Mouse (Mus musculus) small intestine, adult 2 months (tissue): ENCODE data around the gene Ppil2. TPM values are rescaled to one million over a fixed set of nuclear protein-coding genes. Genes with fewer than 3 reads are reported as not detected.

Experiments used
- H3K27ac ChIP-seq: fragments of 200-500 bp; 2 replicates; pipeline ENCODE4 v1.5.1; 2012; ENCODE audit warnings: low read depth, low read length, control low read depth, inconsistent platforms; ENCODE audit not compliant: insufficient read depth
- H3K27me3 ChIP-seq: fragments of 200-500 bp; 2 replicates; pipeline ENCODE4 v1.6.1; 2012; ENCODE audit warnings: mild to moderate bottlenecking, moderate library complexity, low read length, inconsistent platforms; ENCODE audit not compliant: control insufficient read depth, insufficient read depth
- H3K36me3 ChIP-seq: fragments of 200-500 bp; 2 replicates; pipeline ENCODE4 v1.6.1; 2012; ENCODE audit warnings: mild to moderate bottlenecking, low read length, control low read depth, inconsistent platforms; ENCODE audit not compliant: control insufficient read depth, insufficient read depth
- H3K4me1 ChIP-seq: fragments of 200-500 bp; 2 replicates; pipeline ENCODE4 v1.6.1; 2012; ENCODE audit warnings: low read length, inconsistent platforms, mixed read lengths; ENCODE audit not compliant: control insufficient read depth, insufficient read depth, insufficient read length
- H3K4me3 ChIP-seq: fragments of 200-500 bp; 2 replicates; pipeline ENCODE4 v1.5.1; 2012; ENCODE audit warnings: low read depth, mild to moderate bottlenecking, control low read depth, inconsistent platforms, low read length, moderate library complexity
- CTCF ChIP-seq: fragments of 200-500 bp; IDR thresholded peaks from 2 replicates; pipeline ENCODE4 v1.5.1; 2012; ENCODE audit warnings: low read depth, mild to moderate bottlenecking, control low read depth, inconsistent platforms, low read length, moderate library complexity, mixed read lengths; ENCODE audit not compliant: insufficient replicate concordance, insufficient read length; ENCODE audit errors: extremely low read depth
- POLR2A ChIP-seq: fragments of 200-500 bp; IDR thresholded peaks from 2 replicates; pipeline ENCODE4 v1.6.1; 2012; ENCODE audit warnings: low read depth, mild to moderate bottlenecking, control low read depth, inconsistent platforms, low read length, moderate library complexity
- WGBS: fragments of 180-500 bp; shearing (Covaris S2); methylation state at CpG from one replicate; pipeline ENCODE4 v1.1.7; 2018; 5-methylcytosine and 5-hydroxymethylcytosine counted together
- polyA plus RNA-seq: library from polyadenylated mRNA; depleted of rRNA; stranded (reverse); fragments of >200 nt; gene quantifications from 2 replicates; pipeline ENCODE4 v1.2.3, GENCODE M21; 2012; rRNA removed

The Ppil2 gene
- 30.2 and 69.4 TPM in 2 replicates for polyA plus RNA-seq

GRCm38 (mm10) chr16:17110771-17111743, at the start of gene Ppil2:
TSS of gene Ppil2 (minus strand) at chr16:17111257.
- no peaks in the 10 kb centered on the region for H3K27me3 ChIP-seq
- H3K4me3 ChIP-seq, result peak within 1 kb of the TSS; percentile 82
- H3K27ac ChIP-seq, result peak within 1 kb of the TSS; percentile 56
- TF ChIP-seq POLR2A (peak; percentile 69; the same call in 1 of the 2 replicates), CTCF (no peak)
- peaks cover 5% of the 10 kb centered on the region; the same call in 1 of the 2 replicates for H3K4me1 ChIP-seq
- H3K36me3 ChIP-seq, result peaks cover 11% of the 10 kb centered on the region
- 5% methylated on average over 38 of the region's 38 CpGs for WGBS

GRCm38 (mm10) chr16:17154346-17154745, 43.3 kb upstream of the Ppil2 start:
- Histone ChIP-seq H3K27ac (no peak overlapping the region), H3K27me3 (no peaks in the 10 kb centered on the region), H3K36me3 (peaks cover 34% of the 10 kb centered on the region), H3K4me1 (peaks cover 17% of the 10 kb centered on the region), H3K4me3 (no peak overlapping the region)
- WGBS, result 82% methylated on average over 2 of the region's 2 CpGs
- TF ChIP-seq POLR2A (no peak), CTCF (no peak)

GRCm38 (mm10) chr16:17151874-17152273, 40.8 kb upstream of the Ppil2 start:
- over 99% methylated on average over 4 of the region's 4 CpGs for WGBS
- peak overlapping the region; percentile 98 for H3K27ac ChIP-seq
- no peaks in the 10 kb centered on the region for H3K27me3 ChIP-seq
- H3K36me3 ChIP-seq, result peaks cover 20% of the 10 kb centered on the region
- H3K4me1 ChIP-seq, result peaks cover 27% of the 10 kb centered on the region
- TF ChIP-seq CTCF (no peak), POLR2A (no peak)
- H3K4me3 ChIP-seq, result no peak overlapping the region

DNA sequence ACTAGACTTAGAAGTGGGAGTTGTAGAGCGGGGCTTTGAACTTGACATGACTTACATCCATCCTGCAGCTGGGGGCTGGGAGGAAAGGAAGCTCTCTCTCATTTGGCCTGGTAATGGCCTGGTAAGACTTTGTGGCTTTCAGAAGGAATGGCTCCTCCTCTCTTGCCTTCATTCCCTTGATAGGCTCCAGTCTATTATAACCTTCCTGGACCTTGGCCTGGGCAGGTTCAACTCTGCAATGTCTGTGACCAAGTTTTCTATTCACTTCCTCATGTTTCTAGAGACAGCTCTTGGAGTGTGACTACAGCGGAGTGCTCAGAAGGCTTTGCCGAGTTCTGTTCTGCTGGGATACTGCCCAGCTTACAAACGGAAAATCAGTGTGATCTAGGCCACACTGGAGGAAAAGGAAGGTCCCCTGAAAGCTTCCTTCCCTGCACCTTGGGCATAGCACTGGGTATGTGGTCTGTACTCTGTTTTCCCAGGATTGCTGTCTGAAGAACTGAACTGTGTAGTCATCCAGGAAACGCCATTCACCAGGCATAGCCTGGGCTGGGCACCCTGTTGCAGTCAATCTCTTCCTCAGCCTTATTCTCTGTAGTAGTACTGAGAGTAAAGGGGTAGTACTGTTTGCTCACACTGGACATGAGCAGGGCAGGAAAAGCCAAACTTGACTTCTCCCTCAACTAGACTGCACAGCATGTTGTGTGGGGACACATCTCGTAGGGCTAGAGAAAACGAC, 39.6 kb upstream of the Ppil2 start:
- Histone ChIP-seq H3K27ac (peak overlapping the region; percentile 98), H3K36me3 (peaks cover 14% of the 10 kb centered on the region), H3K4me1 (peaks cover 27% of the 10 kb centered on the region), H3K27me3 (no peaks in the 10 kb centered on the region), H3K4me3 (peak overlapping the region; percentile 27; the same call in 1 of the 2 replicates)
- TF ChIP-seq POLR2A (peak; percentile 67; the same call in 1 of the 2 replicates), CTCF (no peak)
- 32% methylated on average over 7 of the region's 7 CpGs for WGBS

- Histone ChIP-seq H3K4me1 (peaks cover 27% of the 10 kb centered on the region), H3K36me3 (peaks cover 6% of the 10 kb centered on the region), H3K27me3 (no peaks in the 10 kb centered on the region), H3K27ac (0 out of 2 replicates have a peak overlapping the region, but pooled peaks have one; percentile 14), H3K4me3 (peak overlapping the region; percentile 77)
- TF ChIP-seq POLR2A (no peak), CTCF (no peak)
- WGBS, result 33% methylated on average over 16 of the region's 16 CpGs
Measured at GRCm38 (mm10) chr16:17148084-17148483, 37.0 kb upstream of the Ppil2 start.

GRCm38 (mm10) chr16:17147391-17147929, 36.4 kb upstream of the Ppil2 start:
- no peaks in the 10 kb centered on the region for H3K27me3 ChIP-seq
- WGBS, result 1% methylated on average over 41 of the region's 41 CpGs
- peaks cover 27% of the 10 kb centered on the region for H3K4me1 ChIP-seq
- H3K27ac ChIP-seq, result peak overlapping the region; percentile 44
- TF ChIP-seq CTCF (no peak), POLR2A (peak; percentile 28; the same call in 1 of the 2 replicates)
- H3K4me3 ChIP-seq, result peak overlapping the region; percentile 77
- H3K36me3 ChIP-seq, result peaks cover under 1% of the 10 kb centered on the region; the same call in 1 of the 2 replicates
